Mouse (Mus musculus): ENCODE measurements around the gene Dnaaf3. TPM values are rescaled to one million over a fixed set of nuclear protein-coding genes. Genes with fewer than 3 reads are reported as not detected.

The Dnaaf3 gene
- polyA plus RNA-seq, 1 experiment from 2014 or later, result 1.4 TPM

DNA sequence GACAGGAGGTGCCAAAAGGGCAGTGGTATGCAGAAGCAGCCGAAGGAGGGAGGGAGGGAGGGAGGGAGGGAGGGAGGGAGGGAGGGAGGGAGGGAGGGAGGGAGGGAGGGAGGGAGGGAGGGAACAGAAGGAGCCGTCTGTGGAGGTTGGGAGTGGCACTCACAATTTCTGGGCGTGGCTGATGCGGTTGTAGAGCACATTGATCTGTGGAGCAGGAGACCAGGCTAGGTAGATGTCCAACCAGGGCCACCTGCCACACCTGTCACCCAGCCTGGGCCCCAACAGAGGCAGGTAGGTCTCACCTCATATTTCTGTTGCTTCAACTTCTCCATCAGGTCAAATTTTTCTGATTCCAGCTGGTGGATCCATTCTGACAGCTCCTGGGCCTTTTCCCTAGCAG lies 25.0 kb downstream of the Dnaaf3 start:
- ATAC-seq (ENCODE audit: low read depth) (no peak), DNase-seq (ENCODE audit: low spot score) (no peak)
- H3K27ac ChIP-seq (replicated peaks; ENCODE audit: low read depth, low read length), result no peak overlapping the region
- no peak overlapping the region for H3K9ac ChIP-seq (ENCODE audit: low read depth, low read length)
- 62% methylated on average over 2 of the region's 4 CpGs for WGBS
- no peaks in the 10 kb centered on the region for H3K36me3 ChIP-seq (ENCODE audit: control insufficient read depth, insufficient read depth, low read length)
- H3K9me3 ChIP-seq (ENCODE audit: control insufficient read depth, low read length), result no peaks in the 10 kb centered on the region
- H3K4me1 ChIP-seq (ENCODE audit: control insufficient read depth, insufficient read depth, low read length), result peaks cover 5% of the 10 kb centered on the region; the same call in 1 of the 2 replicates
- H3K4me2 ChIP-seq (ENCODE audit: low read depth, low read length), result no peak overlapping the region
- H3K4me3 ChIP-seq (ENCODE audit: low read depth, low read length), result no peak overlapping the region
- no peaks in the 10 kb centered on the region for H3K27me3 ChIP-seq (replicated peaks; ENCODE audit: control insufficient read depth, insufficient read depth, low read length)

DNA sequence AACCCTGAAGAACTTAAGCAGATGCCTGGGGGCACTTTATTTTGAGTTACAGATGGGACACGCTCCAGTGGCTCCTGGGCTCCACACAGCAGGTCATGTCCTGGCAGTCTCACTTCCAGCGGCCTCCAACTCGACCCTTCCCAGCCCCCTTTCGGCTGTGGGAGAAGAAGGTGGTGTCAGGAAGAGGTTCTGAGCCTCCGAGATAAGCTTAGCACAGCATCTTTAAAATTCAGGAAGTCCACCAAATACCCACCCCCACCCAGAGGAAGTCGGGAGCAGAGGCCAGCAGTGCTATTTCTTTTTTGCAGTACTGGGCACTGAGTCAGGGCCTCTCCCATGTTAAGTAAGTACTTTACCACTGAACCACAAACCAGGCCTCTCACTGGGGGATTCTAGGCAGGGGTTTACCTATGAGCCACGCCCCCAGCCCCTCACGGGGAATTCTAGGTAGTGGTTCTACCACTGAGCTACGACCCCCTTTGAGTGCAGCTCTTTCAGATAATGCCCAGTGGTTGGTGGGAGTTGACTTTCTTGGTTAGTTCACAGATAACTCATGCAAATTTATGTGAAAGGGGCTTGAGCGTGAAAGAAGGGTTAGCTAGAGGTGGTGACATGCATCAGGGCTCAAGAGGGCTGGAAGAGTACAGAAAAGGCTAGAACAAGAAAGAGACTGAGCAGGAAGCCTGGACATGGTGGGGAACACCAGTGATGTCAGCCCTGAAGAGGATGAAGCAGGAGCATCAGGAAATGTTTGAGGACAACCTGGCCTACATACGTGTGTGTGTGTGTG lies 27.4 kb downstream of the Dnaaf3 start:
- WGBS, result 57% methylated on average over 11 of the region's 11 CpGs
- H3K4me3 ChIP-seq (ENCODE audit: low read depth, low read length), result no peak overlapping the region
- H3K9ac ChIP-seq (ENCODE audit: low read depth, low read length), result no peak overlapping the region
- H3K9me3 ChIP-seq (ENCODE audit: control insufficient read depth, low read length), result no peaks in the 10 kb centered on the region
- no peak overlapping the region for H3K27ac ChIP-seq (replicated peaks; ENCODE audit: low read depth, low read length)
- peaks cover 12% of the 10 kb centered on the region for H3K4me1 ChIP-seq (ENCODE audit: control insufficient read depth, insufficient read depth, low read length)
- no peak for ATAC-seq (ENCODE audit: low read depth)
- no peaks in the 10 kb centered on the region for H3K27me3 ChIP-seq (replicated peaks; ENCODE audit: control insufficient read depth, insufficient read depth, low read length)
- no peaks in the 10 kb centered on the region for H3K36me3 ChIP-seq (ENCODE audit: control insufficient read depth, insufficient read depth, low read length)
- DNase-seq (ENCODE audit: low spot score), result no peak
- no peak overlapping the region for H3K4me2 ChIP-seq (ENCODE audit: low read depth, low read length)

DNA sequence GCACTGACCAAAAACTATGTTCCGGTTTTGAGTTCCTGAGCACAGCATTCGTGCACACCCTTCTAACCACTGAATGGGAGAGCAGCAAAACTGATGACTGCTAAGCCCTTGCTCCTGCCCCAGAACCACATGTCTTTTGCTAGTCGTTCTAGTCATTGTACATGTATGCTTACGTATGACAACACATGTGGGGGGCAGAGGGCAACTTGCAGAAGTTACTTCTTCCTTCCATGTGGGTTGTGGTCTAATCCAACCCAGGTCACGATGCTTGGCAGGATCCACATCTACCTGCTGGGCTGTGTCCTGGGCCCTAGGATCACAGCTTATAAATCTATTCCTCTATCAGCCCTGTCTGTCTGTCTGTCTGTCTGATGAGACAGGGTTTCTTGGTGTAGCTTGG lies 28.4 kb downstream of the Dnaaf3 start:
- Histone ChIP-seq H3K4me2 (ENCODE audit: low read depth, low read length) (no peak overlapping the region), H3K9me3 (ENCODE audit: control insufficient read depth, low read length) (no peaks in the 10 kb centered on the region), H3K27ac (replicated peaks; ENCODE audit: low read depth, low read length) (no peak overlapping the region), H3K27me3 (replicated peaks; ENCODE audit: control insufficient read depth, insufficient read depth, low read length) (no peaks in the 10 kb centered on the region), H3K4me3 (ENCODE audit: low read depth, low read length) (no peak overlapping the region), H3K36me3 (ENCODE audit: control insufficient read depth, insufficient read depth, low read length) (no peaks in the 10 kb centered on the region), H3K9ac (ENCODE audit: low read depth, low read length) (no peak overlapping the region), H3K4me1 (ENCODE audit: control insufficient read depth, insufficient read depth, low read length) (peaks cover 17% of the 10 kb centered on the region)
- no peak for DNase-seq (ENCODE audit: low spot score)
- WGBS, result 75% methylated on average over 5 of the region's 5 CpGs
- ATAC-seq (ENCODE audit: low read depth), result no peak

DNA sequence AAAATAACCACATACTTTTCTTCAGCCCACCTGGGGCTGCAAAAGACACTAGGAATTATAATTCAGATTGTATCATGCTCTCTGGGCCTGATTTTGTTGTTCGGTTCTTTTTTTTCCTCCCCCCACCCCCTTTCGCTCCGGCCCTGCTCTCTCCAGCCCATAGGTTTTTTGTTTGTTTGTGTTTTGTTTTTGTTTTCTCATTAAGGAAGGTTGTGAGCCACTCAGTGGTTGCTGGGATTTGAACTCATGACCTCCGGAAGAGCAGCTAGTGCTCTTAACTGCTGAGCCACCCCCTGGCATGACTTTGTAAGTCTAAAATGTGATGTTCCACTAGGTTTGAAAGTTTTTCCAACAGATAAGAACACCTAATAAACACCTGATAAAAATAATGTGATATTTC lies 29.2 kb downstream of the Dnaaf3 start:
- no peak for ATAC-seq (ENCODE audit: low read depth)
- DNase-seq (ENCODE audit: low spot score), result no peak
- no peaks in the 10 kb centered on the region for H3K27me3 ChIP-seq (replicated peaks; ENCODE audit: control insufficient read depth, insufficient read depth, low read length)
- no peaks in the 10 kb centered on the region for H3K36me3 ChIP-seq (ENCODE audit: control insufficient read depth, insufficient read depth, low read length)
- H3K4me2 ChIP-seq (ENCODE audit: low read depth, low read length), result no peak overlapping the region
- H3K9ac ChIP-seq (ENCODE audit: low read depth, low read length), result no peak overlapping the region
- peaks cover 22% of the 10 kb centered on the region for H3K4me1 ChIP-seq (ENCODE audit: control insufficient read depth, insufficient read depth, low read length)
- 83% methylated on average over 4 of the region's 4 CpGs for WGBS
- H3K9me3 ChIP-seq (ENCODE audit: control insufficient read depth, low read length), result no peaks in the 10 kb centered on the region
- no peak overlapping the region for H3K27ac ChIP-seq (replicated peaks; ENCODE audit: low read depth, low read length)
- no peak overlapping the region for H3K4me3 ChIP-seq (ENCODE audit: low read depth, low read length)

DNA sequence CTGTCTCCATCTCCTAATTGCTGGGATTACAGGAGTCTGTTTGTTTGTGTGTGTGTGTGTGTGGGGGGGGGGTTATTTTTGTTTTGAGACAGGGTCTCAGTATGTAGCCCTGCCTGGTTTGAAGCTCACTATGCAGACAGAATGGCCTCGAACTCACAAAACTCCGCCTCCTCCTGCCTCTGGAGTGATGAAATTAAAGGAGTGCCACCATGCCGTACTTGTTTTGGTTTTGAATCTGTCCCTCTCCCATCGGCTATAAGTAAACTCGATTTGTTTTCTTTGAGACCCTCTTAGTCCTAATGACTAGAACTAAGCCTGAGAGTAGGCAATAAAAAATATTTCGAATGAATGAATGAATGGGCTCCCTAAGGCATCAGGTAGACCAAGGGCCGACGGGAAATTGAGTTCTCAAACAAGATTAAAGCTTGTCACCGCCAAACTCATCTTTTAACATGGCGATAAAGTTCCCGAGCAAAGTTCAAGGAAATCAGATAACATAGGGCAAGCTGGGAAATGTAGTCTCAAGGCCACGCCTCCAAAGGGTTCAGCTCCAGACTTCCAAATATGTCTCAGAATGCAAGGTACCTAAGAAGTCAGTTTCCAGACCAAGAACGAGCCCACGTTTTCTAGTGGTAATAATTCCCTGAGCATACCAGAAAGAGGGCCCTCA lies 29.7 kb downstream of the Dnaaf3 start:
- 8% methylated on average over 14 of the region's 14 CpGs for WGBS
- Histone ChIP-seq H3K4me1 (ENCODE audit: control insufficient read depth, insufficient read depth, low read length) (peaks cover 22% of the 10 kb centered on the region), H3K36me3 (ENCODE audit: control insufficient read depth, insufficient read depth, low read length) (no peaks in the 10 kb centered on the region), H3K9ac (ENCODE audit: low read depth, low read length) (peak overlapping the region; percentile 96; the same call in 1 of the 2 replicates), H3K27ac (replicated peaks; ENCODE audit: low read depth, low read length) (peak overlapping the region; percentile 86; the same call in 1 of the 2 replicates), H3K9me3 (ENCODE audit: control insufficient read depth, low read length) (no peaks in the 10 kb centered on the region), H3K27me3 (replicated peaks; ENCODE audit: control insufficient read depth, insufficient read depth, low read length) (no peaks in the 10 kb centered on the region), H3K4me3 (ENCODE audit: low read depth, low read length) (peak overlapping the region; percentile 87), H3K4me2 (ENCODE audit: low read depth, low read length) (peak overlapping the region; percentile 66)
- DNase-seq (ENCODE audit: low spot score) (peak; percentile 88), ATAC-seq (ENCODE audit: low read depth) (no peak)

DNA sequence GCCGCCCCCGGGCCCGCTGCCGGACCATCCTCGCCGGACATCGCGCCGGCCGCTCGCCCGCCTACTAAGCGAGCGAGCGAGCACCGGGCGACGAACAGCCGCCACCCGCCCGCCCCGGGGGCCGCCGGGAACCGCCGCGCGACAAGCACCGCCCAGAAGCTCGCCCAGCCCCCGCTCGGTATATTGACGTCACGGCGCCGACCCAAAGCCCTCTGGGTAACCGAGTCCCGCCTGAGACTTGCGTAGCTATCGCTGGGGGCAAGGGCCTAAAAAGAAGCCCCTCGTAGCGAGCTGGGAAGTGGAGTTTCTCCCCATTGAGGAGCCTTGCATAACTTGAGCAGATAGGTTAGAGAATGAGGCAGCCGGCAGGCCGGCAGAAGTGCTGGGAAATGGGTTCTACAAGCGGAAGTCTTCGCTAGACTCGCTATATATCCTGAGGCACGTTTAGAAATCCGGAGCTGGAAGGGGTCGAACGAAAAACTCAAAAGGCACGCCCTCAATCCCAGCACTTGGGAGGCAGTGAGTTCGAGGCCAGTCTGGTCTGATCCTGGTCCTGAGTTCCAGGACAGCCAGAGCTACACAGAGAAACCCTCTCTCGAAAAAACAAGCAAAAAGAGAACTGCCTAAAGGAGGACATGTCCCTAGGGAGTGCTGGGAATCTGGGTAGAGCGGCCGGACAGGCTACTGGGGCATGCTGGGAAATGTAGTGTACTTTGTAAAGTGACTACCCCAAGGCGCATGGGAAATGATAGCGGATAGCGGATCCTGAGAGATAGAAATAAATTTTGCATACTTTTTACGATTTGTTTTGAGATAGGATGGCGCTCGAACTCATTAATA lies 30.5 kb downstream of the Dnaaf3 start, which contains the start of gene Ppp1r12c:
Ppp1r12c (minus strand) TSS at position 123 of the 840 bp plus-strand sequence.
- under 1% methylated on average over 35 of the region's 62 CpGs for WGBS
- Histone ChIP-seq H3K4me1 (ENCODE audit: control insufficient read depth, insufficient read depth, low read length) (peaks cover 22% of the 10 kb centered on the region), H3K4me3 (ENCODE audit: low read depth, low read length) (peak within 1 kb of the TSS; percentile 87), H3K27ac (replicated peaks; ENCODE audit: low read depth, low read length) (peak within 1 kb of the TSS; percentile 86), H3K9ac (ENCODE audit: low read depth, low read length) (peak within 1 kb of the TSS; percentile 96), H3K27me3 (replicated peaks; ENCODE audit: control insufficient read depth, insufficient read depth, low read length) (no peaks in the 10 kb centered on the region), H3K36me3 (ENCODE audit: control insufficient read depth, insufficient read depth, low read length) (0 out of 2 replicates have a peak, but pooled peaks cover 7% of the 10 kb centered on the region), H3K9me3 (ENCODE audit: control insufficient read depth, low read length) (no peaks in the 10 kb centered on the region), H3K4me2 (ENCODE audit: low read depth, low read length) (peak within 1 kb of the TSS; percentile 66)
- DNase-seq (ENCODE audit: low spot score) (peak; percentile 97), ATAC-seq (ENCODE audit: low read depth) (peak; percentile 95)

DNA sequence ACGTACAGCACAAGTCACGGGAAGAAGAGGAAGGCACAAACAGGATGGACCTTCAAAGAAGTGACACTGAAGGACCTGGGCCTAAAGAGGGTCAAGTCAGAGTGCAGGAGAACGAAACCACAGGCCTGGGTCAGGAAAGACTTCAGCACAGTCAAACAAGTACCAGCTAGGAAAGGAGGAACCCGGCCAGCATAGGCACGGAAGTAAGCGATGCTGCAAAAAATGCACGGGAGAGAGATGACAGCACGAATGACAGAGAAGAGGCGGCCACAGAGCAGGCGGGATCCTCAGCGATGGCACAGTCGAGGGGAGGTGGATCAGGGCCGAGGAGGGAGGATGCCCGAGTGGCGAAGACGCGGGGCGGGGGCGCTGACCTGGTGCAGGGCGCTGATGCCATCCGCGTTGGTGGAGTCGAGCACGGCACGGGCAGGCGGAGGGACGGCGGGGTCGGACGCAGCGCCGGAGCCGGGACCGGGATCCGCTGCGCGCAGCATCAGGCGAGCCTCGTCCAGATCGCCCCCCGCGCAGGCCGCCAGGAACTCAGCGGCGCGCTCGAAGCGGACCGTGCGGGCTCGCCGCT lies 31.3 kb downstream of the Dnaaf3 start:
- H3K9me3 ChIP-seq (ENCODE audit: control insufficient read depth, low read length), result no peaks in the 10 kb centered on the region
- H3K27me3 ChIP-seq (replicated peaks; ENCODE audit: control insufficient read depth, insufficient read depth, low read length), result no peaks in the 10 kb centered on the region
- peak overlapping the region; percentile 96 for H3K9ac ChIP-seq (ENCODE audit: low read depth, low read length)
- no peak for DNase-seq (ENCODE audit: low spot score)
- WGBS, result under 1% methylated on average over 10 of the region's 52 CpGs
- H3K4me1 ChIP-seq (ENCODE audit: control insufficient read depth, insufficient read depth, low read length), result peaks cover 22% of the 10 kb centered on the region
- peak; percentile 28 for ATAC-seq (ENCODE audit: low read depth)
- peak overlapping the region; percentile 86 for H3K27ac ChIP-seq (replicated peaks; ENCODE audit: low read depth, low read length)
- H3K4me2 ChIP-seq (ENCODE audit: low read depth, low read length), result peak overlapping the region; percentile 66
- peak overlapping the region; percentile 87 for H3K4me3 ChIP-seq (ENCODE audit: low read depth, low read length)
- 0 out of 2 replicates have a peak, but pooled peaks cover 13% of the 10 kb centered on the region for H3K36me3 ChIP-seq (ENCODE audit: control insufficient read depth, insufficient read depth, low read length)

DNA sequence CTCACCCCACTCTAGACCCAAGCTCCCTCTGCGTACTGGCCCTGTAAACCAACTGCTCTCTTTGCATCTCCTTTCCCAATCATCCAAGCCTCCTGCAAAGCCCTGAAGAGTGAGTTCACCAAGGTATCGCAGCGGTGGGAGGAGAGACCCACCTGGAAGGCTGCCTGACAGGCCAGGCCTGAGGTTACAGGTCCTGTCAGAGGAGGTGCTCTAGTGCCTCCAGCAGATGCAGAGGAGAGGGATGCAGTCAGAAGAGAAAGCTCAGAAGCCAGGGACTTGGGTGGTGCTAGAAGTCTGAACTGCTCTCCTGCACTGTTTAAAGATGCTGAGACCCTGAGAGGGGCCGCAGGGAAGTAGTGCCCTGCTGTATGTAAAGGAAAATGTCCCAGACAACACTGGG lies 33.2 kb downstream of the Dnaaf3 start:
- Histone ChIP-seq H3K4me1 (ENCODE audit: control insufficient read depth, insufficient read depth, low read length) (peaks cover 22% of the 10 kb centered on the region), H3K9ac (ENCODE audit: low read depth, low read length) (peak overlapping the region; percentile 49; the same call in 1 of the 2 replicates), H3K27me3 (replicated peaks; ENCODE audit: control insufficient read depth, insufficient read depth, low read length) (no peaks in the 10 kb centered on the region), H3K27ac (replicated peaks; ENCODE audit: low read depth, low read length) (no peak overlapping the region), H3K4me2 (ENCODE audit: low read depth, low read length) (peak overlapping the region; percentile 66; the same call in 1 of the 2 replicates), H3K4me3 (ENCODE audit: low read depth, low read length) (no peak overlapping the region), H3K36me3 (ENCODE audit: control insufficient read depth, insufficient read depth, low read length) (peaks cover 17% of the 10 kb centered on the region; the same call in 1 of the 2 replicates), H3K9me3 (ENCODE audit: control insufficient read depth, low read length) (no peaks in the 10 kb centered on the region)
- WGBS, result 90% methylated on average over 4 of the region's 4 CpGs
- no peak for DNase-seq (ENCODE audit: low spot score)
- ATAC-seq (ENCODE audit: low read depth), result no peak

Data from embryonic facial prominence, embryonic 14.5 days (tissue).